In the genomic region with DNA sequence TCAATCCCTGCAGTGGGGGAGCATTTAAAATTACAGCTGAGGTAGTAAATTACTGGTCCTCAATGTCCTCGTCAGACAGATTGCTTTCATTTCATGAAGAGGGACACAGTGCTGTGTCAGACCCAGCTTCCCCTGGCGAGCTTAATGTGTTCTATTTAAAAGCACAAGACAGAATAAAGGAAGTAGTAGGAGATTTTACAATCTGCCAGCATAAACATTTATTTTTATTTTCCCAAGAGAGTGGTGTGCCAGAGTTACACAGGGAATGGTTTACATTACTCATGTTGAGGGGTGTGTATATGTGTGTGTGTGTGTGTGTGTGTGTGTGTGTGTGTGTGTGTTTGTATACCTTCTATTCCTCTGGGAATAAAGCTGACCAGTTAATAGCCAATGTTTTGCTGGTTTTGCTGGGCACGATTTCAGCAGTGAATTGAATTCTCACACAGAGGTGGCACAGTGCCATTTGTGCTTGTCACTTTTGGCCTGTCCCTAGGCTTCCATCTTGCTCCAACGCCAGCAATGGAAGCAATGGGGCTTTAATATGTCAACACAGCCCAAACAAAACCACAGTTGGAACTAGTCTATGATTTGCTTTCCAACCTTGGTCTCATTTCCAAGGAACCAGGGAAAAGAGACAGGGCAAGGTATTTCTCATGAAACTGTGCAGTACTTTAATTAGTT, we compare ENCODE assay signal across 9 mouse cellular contexts.
A peak's percentile ranks its signal among the peaks of the same experiment; 100 is the strongest.
DNase-seq lines count a peak whose midpoint lies in the region; ATAC-seq lines count a peak whose summit lies in the region.
"Had no signal": no experiment of that assay in that cellular context is flagged by ENCODE, and none has a peak within 500 bp of the region (broad histone marks: within the 10 kb centered on the region; RNA-seq: fewer than 3 reads in every experiment).

No protein-coding gene starts in this region.

- DNase-seq in kidney, postnatal 14 days = peak; percentile 12
- no peak for DNase-seq in kidney, adult 11 months
- DNase-seq in adrenal gland, postnatal 10 days = peak; percentile 66
- DNase-seq in cerebellum, postnatal 36 days = peak; percentile 51 to 56
- no peak for DNase-seq in frontal cortex, postnatal 36 days (ENCODE audit: low spot score in 2 of 2)
- no peak for DNase-seq in MN1 (ENCODE audit: low spot score)
- no peak for DNase-seq in testis, postnatal 14 days (ENCODE audit: low spot score)

- H3K27ac ChIP-seq in hindbrain, embryonic 16.5 days (ENCODE audit: low read depth, low read length) = no peak overlapping the region
- H3K27ac ChIP-seq: kidney, embryonic 15.5 days had no signal

- H3K27me3 ChIP-seq in hindbrain, embryonic 16.5 days (replicated peaks; ENCODE audit: control insufficient read depth, insufficient read depth, low read length) = no peaks in the 10 kb centered on the region
- H3K27me3 ChIP-seq: kidney, embryonic 15.5 days had no signal

- H3K4me1 ChIP-seq in hindbrain, embryonic 16.5 days (ENCODE audit: control insufficient read depth, insufficient read depth, low read depth, low read length) = no peaks in the 10 kb centered on the region

- peak; percentile 82 for ATAC-seq in hindbrain, embryonic 16.5 days

- WGBS in hindbrain, embryonic 16.5 days = 39% methylated on average over 4 of the region's 4 CpGs

- no peaks in the 10 kb centered on the region for H3K36me3 ChIP-seq in hindbrain, embryonic 16.5 days (ENCODE audit: control insufficient read depth, insufficient read depth, low read length)
- H3K36me3 ChIP-seq: kidney, embryonic 15.5 days had no signal

- no peak overlapping the region for H3K4me2 ChIP-seq in hindbrain, embryonic 16.5 days (ENCODE audit: low read length)
- H3K4me2 ChIP-seq: kidney, embryonic 15.5 days had no signal

- no peak overlapping the region for H3K4me3 ChIP-seq in hindbrain, embryonic 16.5 days (ENCODE audit: low read length)
- H3K4me3 ChIP-seq: kidney, embryonic 15.5 days had no signal

- H3K9ac ChIP-seq in hindbrain, embryonic 16.5 days (ENCODE audit: low read depth, low read length) = no peak overlapping the region
- H3K9ac ChIP-seq: kidney, embryonic 15.5 days had no signal

- no peaks in the 10 kb centered on the region for H3K9me3 ChIP-seq in hindbrain, embryonic 16.5 days (ENCODE audit: control insufficient read depth, low read length)
- H3K9me3 ChIP-seq: kidney, embryonic 15.5 days had no signal

Comparison
In these comparisons a context has a peak if more than half of its experiments do, and no peak if none do; other contexts are left out.
1. DNase-seq: peak in kidney, postnatal 14 days (single experiment), adrenal gland, postnatal 10 days (single experiment) and cerebellum, postnatal 36 days (2 of 2); none in kidney, adult 11 months (single experiment), frontal cortex, postnatal 36 days (0 of 2), MN1 (single experiment) and testis, postnatal 14 days (single experiment).